Mouse (Mus musculus) olfactory bulb, adult 2 months (tissue): Measurements from ENCODE around the gene Batf2.

Source experiments
- CTCF ChIP-seq: fragments of 200-500 bp; IDR thresholded peaks from 2 replicates; pipeline ENCODE4 v1.5.1; 2012; ENCODE audit warnings: low read depth, mild to moderate bottlenecking, low read length, moderate library complexity; ENCODE audit not compliant: insufficient read depth
- POLR2A ChIP-seq: fragments of 200-500 bp; IDR thresholded peaks from 2 replicates; pipeline ENCODE4 v1.6.1; 2012; ENCODE audit warnings: mild to moderate bottlenecking, low read depth, low read length, moderate library complexity; ENCODE audit not compliant: insufficient read depth

DNA sequence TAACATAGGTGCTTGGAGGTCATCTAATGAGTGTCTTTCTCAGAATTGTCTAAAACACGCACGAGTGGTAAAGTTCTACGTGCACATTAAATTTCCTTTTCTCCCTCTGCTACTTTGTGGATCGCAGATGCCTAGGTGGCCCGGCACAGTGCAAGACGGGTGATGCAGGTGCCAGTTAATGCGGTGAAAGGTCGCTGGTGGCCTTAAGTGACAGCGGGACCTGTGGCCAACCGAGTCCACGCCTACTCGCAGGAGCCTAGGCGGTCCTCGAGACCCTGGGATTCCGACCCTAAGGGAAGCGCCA lies 457 bp upstream of the Batf2 start:
- TF ChIP-seq CTCF (no peak), POLR2A (no peak)
